Mouse (Mus musculus) midbrain, embryonic 16.5 days (tissue): ENCODE data around the gene Dpep2nb. TPM values are rescaled to one million over a fixed set of nuclear protein-coding genes. Genes with fewer than 3 reads are reported as not detected.

Experiments
- ATAC-seq: fragments of 200-750 bp; cut with Nextera tagmentation; 2 replicates; pipeline ENCODE4 v1.8.0; 2017; ENCODE audit warnings: moderate TSS enrichment
- H3K27ac ChIP-seq: fragments of 300-500 bp; sonication (generic); 2 replicates; pipeline ENCODE4 v1.5.1; 2014; ENCODE audit warnings: mild to moderate bottlenecking, low read length, mixed read lengths
- H3K27me3 ChIP-seq: fragments of 300-500 bp; sonication (generic); 2 replicates; pipeline ENCODE4 v1.6.1; 2014; ENCODE audit warnings: low read depth, low read length, mixed read lengths; ENCODE audit not compliant: control insufficient read depth, insufficient read depth
- H3K36me3 ChIP-seq: fragments of 300-500 bp; sonication (generic); 2 replicates; pipeline ENCODE4 v1.6.1; 2014; ENCODE audit warnings: mild to moderate bottlenecking, low read length, moderate library complexity, mixed read lengths; ENCODE audit not compliant: control insufficient read depth, insufficient read depth
- H3K4me1 ChIP-seq: fragments of 300-500 bp; sonication (generic); 2 replicates; pipeline ENCODE4 v1.6.1; 2014; ENCODE audit warnings: mild to moderate bottlenecking, low read length, mixed read lengths; ENCODE audit not compliant: control insufficient read depth, insufficient read depth
- H3K4me2 ChIP-seq: fragments of 300-500 bp; sonication (generic); 2 replicates; pipeline ENCODE4 v1.6.1; 2014; ENCODE audit warnings: mild to moderate bottlenecking, low read length, mixed read lengths
- H3K4me3 ChIP-seq: fragments of 300-500 bp; sonication (generic); 2 replicates; pipeline ENCODE4 v1.5.1; 2014; ENCODE audit warnings: low read depth, mild to moderate bottlenecking, low read length, moderate library complexity, mixed read lengths
- H3K9ac ChIP-seq: fragments of 300-500 bp; sonication (generic); 2 replicates; pipeline ENCODE4 v1.6.1; 2014; ENCODE audit warnings: low read depth, low read length, mixed read lengths
- H3K9me3 ChIP-seq: fragments of 300-500 bp; sonication (generic); replicated peaks from 2 replicates; pipeline ENCODE4 v1.6.1; 2014; ENCODE audit warnings: mild to moderate bottlenecking, low read length, mixed read lengths; ENCODE audit not compliant: control insufficient read depth, poor library complexity, severe bottlenecking
- WGBS: fragments of 180-500 bp; shearing (Covaris S2); extraction: QIAGEN DNeasy Blood & Tissue Kit; methylation state at CpG from one replicate; pipeline ENCODE4 v1.1.7; 2014; 5-methylcytosine and 5-hydroxymethylcytosine counted together
- polyA plus RNA-seq: library from polyadenylated mRNA; unstranded; fragments of >200 nt; fragmentation: Nextera tagmentation; extraction: Ambion mirVana; gene quantifications from 2 replicates; pipeline ENCODE4 v1.2.1, GENCODE M21; 2015

The Dpep2nb gene
- polyA plus RNA-seq, 1 experiment from 2014 or later: 0.25 TPM

- 90% methylated on average over 3 of the region's 3 CpGs for WGBS
- Histone ChIP-seq H3K4me1 (no peaks in the 10 kb centered on the region), H3K9ac (no peak overlapping the region), H3K9me3 (no peaks in the 10 kb centered on the region), H3K27me3 (no peaks in the 10 kb centered on the region), H3K36me3 (peaks cover 2% of the 10 kb centered on the region; the same call in 1 of the 2 replicates), H3K27ac (no peak overlapping the region), H3K4me3 (no peak overlapping the region), H3K4me2 (no peak overlapping the region)
- no peak for ATAC-seq
Measured at GRCm38 (mm10) chr8:106044151-106044550, 38.4 kb upstream of the Dpep2nb start.

GRCm38 (mm10) chr8:106043055-106043454 lies 37.3 kb upstream of the Dpep2nb start:
- Histone ChIP-seq H3K27ac (no peak overlapping the region), H3K27me3 (no peaks in the 10 kb centered on the region), H3K36me3 (peaks cover 2% of the 10 kb centered on the region; the same call in 1 of the 2 replicates), H3K4me2 (no peak overlapping the region), H3K4me1 (no peaks in the 10 kb centered on the region), H3K9ac (no peak overlapping the region), H3K9me3 (no peaks in the 10 kb centered on the region), H3K4me3 (no peak overlapping the region)
- WGBS: 79% methylated on average over 2 of the region's 2 CpGs
- ATAC-seq: no peak

- WGBS: 87% methylated on average over 4 of the region's 4 CpGs
- H3K4me2 ChIP-seq: no peak overlapping the region
- no peak for ATAC-seq
- no peak overlapping the region for H3K4me3 ChIP-seq
- no peaks in the 10 kb centered on the region for H3K4me1 ChIP-seq
- peaks cover 2% of the 10 kb centered on the region; the same call in 1 of the 2 replicates for H3K36me3 ChIP-seq
- no peak overlapping the region for H3K27ac ChIP-seq
- H3K27me3 ChIP-seq: no peaks in the 10 kb centered on the region
- no peak overlapping the region for H3K9ac ChIP-seq
- no peaks in the 10 kb centered on the region for H3K9me3 ChIP-seq
Measured at GRCm38 (mm10) chr8:106040218-106040617, 34.4 kb upstream of the Dpep2nb start.

- H3K4me3 ChIP-seq: no peak overlapping the region
- 85% methylated on average over 4 of the region's 4 CpGs for WGBS
- H3K4me2 ChIP-seq: no peak overlapping the region
- no peaks in the 10 kb centered on the region for H3K27me3 ChIP-seq
- H3K36me3 ChIP-seq: peaks cover 2% of the 10 kb centered on the region; the same call in 1 of the 2 replicates
- no peak for ATAC-seq
- H3K4me1 ChIP-seq: no peaks in the 10 kb centered on the region
- H3K9ac ChIP-seq: no peak overlapping the region
- no peaks in the 10 kb centered on the region for H3K9me3 ChIP-seq
- no peak overlapping the region for H3K27ac ChIP-seq
Measured at GRCm38 (mm10) chr8:106039605-106040004, 33.8 kb upstream of the Dpep2nb start.

GRCm38 (mm10) chr8:106038721-106039120 lies 32.9 kb upstream of the Dpep2nb start:
- Histone ChIP-seq H3K4me2 (no peak overlapping the region), H3K9me3 (no peaks in the 10 kb centered on the region), H3K9ac (no peak overlapping the region), H3K27ac (no peak overlapping the region), H3K36me3 (peaks cover 2% of the 10 kb centered on the region; the same call in 1 of the 2 replicates), H3K27me3 (no peaks in the 10 kb centered on the region), H3K4me3 (no peak overlapping the region), H3K4me1 (no peaks in the 10 kb centered on the region)
- no peak for ATAC-seq
- 89% methylated on average over 10 of the region's 10 CpGs for WGBS

- H3K4me2 ChIP-seq: no peak overlapping the region
- H3K4me3 ChIP-seq: no peak overlapping the region
- H3K4me1 ChIP-seq: no peaks in the 10 kb centered on the region
- peak; percentile 25; the same call in 1 of the 2 replicates for ATAC-seq
- no peaks in the 10 kb centered on the region for H3K9me3 ChIP-seq
- H3K27me3 ChIP-seq: no peaks in the 10 kb centered on the region
- no peak overlapping the region for H3K9ac ChIP-seq
- H3K36me3 ChIP-seq: peaks cover 5% of the 10 kb centered on the region
- no peak overlapping the region for H3K27ac ChIP-seq
Measured at GRCm38 (mm10) chr8:106022483-106022882, 16.7 kb upstream of the Dpep2nb start.

- H3K4me2 ChIP-seq: no peak overlapping the region
- no peak for ATAC-seq
- H3K27me3 ChIP-seq: no peaks in the 10 kb centered on the region
- no peak overlapping the region for H3K4me3 ChIP-seq
- no peaks in the 10 kb centered on the region for H3K4me1 ChIP-seq
- H3K27ac ChIP-seq: no peak overlapping the region
- no peak overlapping the region for H3K9ac ChIP-seq
- WGBS: 87% methylated on average over 3 of the region's 3 CpGs
- no peaks in the 10 kb centered on the region for H3K9me3 ChIP-seq
- H3K36me3 ChIP-seq: peaks cover 7% of the 10 kb centered on the region; the same call in 1 of the 2 replicates
Measured at GRCm38 (mm10) chr8:106018039-106018438, 12.3 kb upstream of the Dpep2nb start.

GRCm38 (mm10) chr8:106017130-106017529 lies 11.4 kb upstream of the Dpep2nb start:
- ATAC-seq: no peak
- Histone ChIP-seq H3K4me3 (no peak overlapping the region), H3K27me3 (no peaks in the 10 kb centered on the region), H3K9ac (no peak overlapping the region), H3K4me1 (peaks cover under 1% of the 10 kb centered on the region; the same call in 1 of the 2 replicates), H3K27ac (no peak overlapping the region), H3K9me3 (no peaks in the 10 kb centered on the region), H3K4me2 (no peak overlapping the region), H3K36me3 (peaks cover 7% of the 10 kb centered on the region; the same call in 1 of the 2 replicates)
- 97% methylated on average over 7 of the region's 7 CpGs for WGBS

GRCm38 (mm10) chr8:106016284-106016683 lies 10.5 kb upstream of the Dpep2nb start:
- Histone ChIP-seq H3K36me3 (peaks cover 7% of the 10 kb centered on the region; the same call in 1 of the 2 replicates), H3K9ac (no peak overlapping the region), H3K9me3 (no peaks in the 10 kb centered on the region), H3K4me3 (no peak overlapping the region), H3K4me2 (no peak overlapping the region), H3K4me1 (peaks cover 5% of the 10 kb centered on the region; the same call in 1 of the 2 replicates), H3K27ac (no peak overlapping the region), H3K27me3 (no peaks in the 10 kb centered on the region)
- 91% methylated on average over 6 of the region's 6 CpGs for WGBS
- no peak for ATAC-seq
